Mouse (Mus musculus) cerebellum, adult 11-12 months (tissue): ENCODE data around the gene Nmur1.

Experiments used
- DNase-seq: peaks from one replicate; pipeline ENCODE4 v3.0.0; 2022

The Nmur1 gene

DNA sequence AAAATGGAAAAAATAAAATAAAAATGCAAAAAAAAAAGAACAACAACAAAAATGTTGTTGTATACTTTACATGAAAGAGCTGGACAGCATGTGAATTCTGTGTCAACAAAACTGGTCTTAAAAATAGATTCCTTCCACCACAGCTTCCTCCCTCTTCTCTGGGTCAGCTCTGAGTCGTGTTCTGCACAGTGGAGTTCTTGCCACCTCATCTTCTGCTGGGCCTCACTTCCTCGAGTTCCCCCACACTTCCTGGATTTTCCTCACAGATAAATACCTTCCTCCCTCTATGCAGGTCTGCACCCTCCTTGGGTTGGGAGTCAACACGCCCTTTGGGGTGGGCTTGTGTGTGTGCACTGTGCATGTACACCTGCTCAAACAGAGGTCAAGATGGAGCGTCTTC lies 19.7 kb downstream of the Nmur1 start:
- DNase-seq, result no peak

DNA sequence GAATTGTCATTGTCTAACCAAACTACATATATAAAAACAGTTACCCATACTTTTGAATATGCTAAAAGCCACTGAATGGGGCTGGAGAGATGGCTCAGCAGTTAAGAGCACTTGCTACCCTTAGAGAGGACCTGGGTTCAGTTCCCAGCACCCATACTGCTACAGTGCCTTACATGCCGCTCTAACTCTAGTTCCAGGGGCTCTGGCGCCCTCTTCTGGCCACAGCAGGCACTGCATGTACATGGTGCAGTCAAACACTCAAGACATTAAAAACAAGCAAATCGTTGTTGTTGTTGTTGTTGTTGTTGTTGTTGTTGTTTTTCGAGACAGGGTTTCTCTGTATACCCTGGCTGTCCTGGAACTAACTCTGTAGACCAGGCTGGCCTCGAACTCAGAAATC lies 21.2 kb downstream of the Nmur1 start:
- no peak for DNase-seq

DNA sequence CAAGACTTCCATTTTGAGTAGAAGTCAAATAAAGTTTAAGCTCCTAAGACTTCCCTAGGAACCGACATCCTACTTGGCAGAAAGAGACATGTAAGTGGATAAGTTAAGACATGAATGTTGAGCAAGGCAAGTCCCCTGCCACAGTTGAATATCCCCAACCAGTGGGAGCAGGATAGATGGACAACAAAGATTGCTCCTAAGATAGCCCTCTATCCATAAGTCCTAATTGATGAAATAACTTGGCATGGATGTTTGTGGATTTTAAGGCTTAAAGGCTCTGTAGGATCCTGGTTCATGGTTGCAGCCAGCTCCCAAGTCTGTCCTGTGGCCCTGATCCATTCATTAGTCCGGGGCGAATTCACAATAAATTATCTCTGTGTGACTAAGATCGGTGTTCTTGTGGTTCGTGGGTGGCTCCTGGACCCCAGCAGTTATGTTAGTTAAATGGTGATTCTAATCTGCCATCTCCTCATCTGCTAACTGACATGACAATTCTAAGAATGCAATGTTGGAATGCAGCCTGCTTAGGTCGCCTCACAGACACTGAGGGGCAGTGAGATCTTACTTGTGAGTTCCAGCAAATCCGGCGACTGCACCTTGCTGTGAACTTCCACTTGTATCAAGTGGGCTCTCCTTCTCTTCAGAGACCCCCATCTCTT lies 25.8 kb downstream of the Nmur1 start:
- DNase-seq, result no peak

DNA sequence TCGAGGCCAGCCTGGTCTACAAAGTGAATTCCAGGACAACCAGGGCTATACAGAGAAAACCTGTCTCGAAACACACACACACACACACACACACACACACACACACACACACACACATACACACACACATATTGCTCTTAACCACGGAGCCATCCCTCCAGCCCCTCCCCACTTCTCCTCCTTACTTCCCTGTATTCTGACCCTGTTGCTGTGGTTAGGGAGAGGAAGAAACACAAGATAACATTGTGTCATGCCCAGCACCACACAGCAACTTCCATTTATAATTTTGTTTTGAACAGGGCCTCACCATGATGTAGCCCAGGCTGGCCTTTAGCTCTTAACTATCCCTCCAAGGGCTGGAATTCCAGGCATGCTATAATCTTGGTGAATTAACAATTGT lies 26.7 kb downstream of the Nmur1 start:
- no peak for DNase-seq

DNA sequence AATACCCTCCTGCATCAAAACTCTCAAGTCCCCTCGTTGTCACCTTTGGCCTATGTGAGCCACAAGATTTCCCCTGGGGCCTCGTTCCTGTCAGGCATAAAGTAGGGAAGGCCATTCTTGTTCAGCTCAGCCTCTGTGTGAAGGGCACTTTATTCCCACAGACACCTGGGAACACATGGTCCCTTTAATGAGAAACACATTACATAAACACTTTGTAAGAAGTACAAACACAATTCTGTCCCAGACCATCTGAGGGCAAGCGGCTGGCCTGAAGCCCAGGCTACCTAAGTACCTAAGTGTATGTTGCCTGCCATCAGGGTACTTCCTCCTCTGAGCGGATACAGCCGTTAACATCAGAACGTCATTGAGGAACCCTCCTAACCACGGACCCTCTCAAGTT lies 27.8 kb downstream of the Nmur1 start:
- no peak for DNase-seq

DNA sequence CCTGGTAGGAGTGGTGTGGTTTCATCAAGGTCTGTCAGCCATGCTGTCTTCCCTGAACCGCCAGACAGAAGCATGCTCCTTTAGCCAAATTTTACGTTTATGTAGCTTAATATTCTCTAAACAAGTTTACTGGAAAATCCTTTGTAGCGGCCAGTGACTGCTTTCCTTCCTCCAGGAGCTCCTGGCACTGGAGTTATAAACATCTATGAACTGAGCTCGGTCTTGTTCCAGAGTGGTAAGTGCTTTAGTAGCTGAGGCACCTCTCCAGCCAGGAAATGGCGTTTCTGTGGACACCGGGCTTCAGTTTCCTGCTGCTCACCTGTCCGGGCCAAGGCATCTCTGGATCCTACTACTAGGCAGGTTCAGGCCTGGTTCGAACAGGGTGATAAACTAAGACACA lies 28.4 kb downstream of the Nmur1 start:
- no peak for DNase-seq

DNA sequence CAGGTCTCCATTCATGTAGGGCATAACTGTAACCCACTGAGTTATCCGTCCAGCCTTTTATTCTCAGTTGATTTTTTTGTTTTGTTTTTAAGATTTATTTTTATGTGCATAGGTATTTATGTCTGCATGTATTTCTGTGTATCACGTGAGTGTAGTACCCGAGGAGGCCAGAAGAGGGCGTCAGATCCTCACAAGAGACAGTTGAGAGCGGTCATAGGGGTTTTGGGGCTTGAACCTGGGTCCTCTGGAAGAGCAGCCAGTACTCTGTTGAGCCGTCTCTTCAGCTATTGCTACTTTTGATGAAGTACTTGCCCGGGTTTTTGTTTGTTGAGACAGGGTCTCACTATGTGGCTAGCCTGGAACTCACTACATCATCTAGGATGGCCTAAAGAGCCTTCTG lies 30.1 kb downstream of the Nmur1 start:
- DNase-seq, result no peak

DNA sequence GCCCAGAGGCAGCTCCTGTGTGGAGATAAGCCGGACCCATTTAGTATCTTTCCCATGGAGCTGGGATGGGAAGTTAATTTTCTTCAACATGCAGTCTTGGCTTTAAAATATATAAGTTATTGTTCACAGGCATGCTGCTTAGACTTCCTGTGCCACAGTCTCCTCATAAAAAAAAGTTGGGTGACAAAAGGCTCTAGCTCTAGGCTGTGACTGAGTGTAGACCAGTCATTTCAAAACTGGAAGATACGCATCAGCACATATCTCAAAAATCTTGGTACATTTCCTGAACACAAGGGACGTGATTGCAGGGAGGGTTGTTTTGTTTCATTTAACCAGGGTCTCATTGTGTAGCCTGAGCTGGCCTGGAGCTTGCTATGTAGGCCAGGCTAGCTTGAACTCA lies 31.8 kb downstream of the Nmur1 start:
- DNase-seq, result no peak

DNA sequence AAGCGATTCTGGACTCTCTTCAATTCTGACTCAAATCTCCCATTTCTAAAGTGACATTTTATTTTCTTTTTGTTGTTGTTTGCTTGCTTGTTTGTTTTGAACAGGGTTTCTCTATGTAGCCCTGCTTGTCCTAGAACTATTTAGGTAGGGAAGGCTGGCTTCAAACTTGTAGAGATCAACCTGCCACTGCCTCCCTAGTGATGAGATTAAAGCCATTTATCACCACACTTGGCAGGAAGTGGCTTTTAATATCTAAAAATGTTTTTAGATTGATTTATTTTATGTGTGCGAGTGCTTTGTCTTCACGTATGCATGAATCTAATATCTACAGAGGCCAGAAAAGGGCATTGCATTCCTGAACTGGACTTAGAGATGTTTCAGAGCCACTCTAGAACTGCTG lies 32.8 kb downstream of the Nmur1 start:
- DNase-seq, result no peak

DNA sequence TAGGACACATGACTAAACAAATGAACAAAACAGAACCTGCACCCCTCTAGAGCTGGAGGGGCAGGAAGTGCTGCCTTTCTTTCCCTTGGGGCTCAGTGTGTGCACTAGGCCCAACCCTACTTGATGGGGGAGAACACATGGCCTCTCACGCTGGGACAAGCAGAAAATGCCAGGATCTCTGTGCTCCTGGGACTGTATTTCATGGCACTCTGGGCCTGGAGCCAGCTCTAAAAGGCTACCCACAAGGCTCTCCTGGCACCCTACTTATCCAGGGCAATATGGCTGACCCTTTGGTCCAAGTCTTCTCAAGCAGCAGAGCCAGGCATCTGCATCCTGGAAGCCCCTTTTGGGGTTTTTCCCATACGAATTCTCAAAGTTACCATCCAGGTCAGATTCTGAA lies 34.6 kb downstream of the Nmur1 start:
- peak; percentile 35 for DNase-seq

DNA sequence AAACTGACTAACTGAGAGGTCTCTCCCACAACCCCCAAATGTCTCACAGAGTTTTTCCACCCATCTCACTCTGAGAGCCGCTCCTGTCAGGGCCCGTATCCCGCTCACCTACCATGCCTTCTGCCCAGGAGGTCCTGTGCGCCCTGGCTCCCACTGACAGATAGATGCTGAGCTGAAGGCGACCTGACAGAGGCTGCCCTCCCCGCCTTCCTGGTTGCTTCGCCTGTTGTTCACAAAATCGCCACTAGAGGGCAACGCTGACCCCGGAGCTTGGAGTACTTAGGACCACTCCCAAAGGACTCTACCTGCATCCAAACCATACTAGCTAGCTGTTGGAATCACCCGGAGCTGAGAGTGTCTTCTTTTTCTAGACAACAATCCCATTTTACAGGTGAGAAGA lies 36.8 kb downstream of the Nmur1 start:
- DNase-seq, result peak; percentile 43

DNA sequence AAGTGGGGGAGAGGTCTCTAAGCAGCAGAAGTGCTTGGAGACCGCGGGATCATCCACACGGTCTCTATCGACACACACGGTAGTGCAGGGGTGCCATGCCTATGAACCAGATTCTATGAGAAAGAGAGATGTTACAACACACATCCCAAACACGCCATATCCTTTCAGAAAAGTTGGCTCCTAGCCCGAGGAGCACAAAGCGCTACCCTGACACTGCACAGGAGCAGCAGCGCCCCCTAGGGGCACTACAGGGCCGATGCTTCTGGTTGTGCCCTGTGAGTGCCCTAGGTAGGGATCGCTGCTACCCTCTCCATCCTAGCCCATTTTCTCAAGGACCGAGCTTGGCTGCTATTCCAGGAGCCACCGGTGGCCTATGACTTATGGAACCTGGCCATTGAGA lies 45.0 kb downstream of the Nmur1 start:
- peak; percentile 40 for DNase-seq

DNA sequence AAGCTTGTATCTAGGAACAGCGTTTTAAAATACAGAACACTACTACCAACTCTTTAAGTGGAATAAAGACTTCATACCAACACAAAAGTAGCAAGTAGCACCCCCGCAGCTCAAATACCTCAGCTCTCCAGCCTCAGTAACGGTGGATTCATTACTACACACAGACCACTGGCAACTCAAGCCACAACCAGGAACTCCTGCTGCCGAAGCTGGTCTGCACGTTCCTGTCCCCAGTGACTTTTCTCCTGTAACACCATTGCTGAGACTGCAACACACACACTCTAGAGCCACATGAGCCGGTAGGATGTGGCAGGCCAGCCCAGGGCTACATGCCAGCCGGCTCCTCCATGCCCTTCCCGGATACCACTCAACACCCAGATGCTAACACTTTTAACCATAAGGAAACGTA lies 46.9 kb downstream of the Nmur1 start:
- DNase-seq, result no peak

DNA sequence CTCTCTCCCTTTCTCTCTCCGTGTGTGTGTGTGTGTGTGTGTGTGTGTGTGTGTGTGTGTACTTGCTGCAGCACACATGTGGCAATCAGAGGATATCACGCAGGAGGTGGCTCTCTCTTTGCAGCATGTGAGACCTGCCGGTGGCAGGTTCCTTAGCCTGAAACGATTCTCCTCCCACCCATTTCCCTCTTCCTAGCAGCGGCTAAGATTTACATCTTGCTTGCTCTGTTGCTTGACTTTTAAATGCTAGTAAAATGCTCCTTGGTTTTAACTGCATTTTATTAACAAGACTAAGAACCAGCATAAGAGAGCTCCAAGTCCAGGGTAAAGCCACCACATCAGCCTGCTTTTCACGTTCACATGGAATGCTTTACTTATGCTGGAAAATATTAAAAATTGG lies 47.4 kb downstream of the Nmur1 start:
- no peak for DNase-seq

DNA sequence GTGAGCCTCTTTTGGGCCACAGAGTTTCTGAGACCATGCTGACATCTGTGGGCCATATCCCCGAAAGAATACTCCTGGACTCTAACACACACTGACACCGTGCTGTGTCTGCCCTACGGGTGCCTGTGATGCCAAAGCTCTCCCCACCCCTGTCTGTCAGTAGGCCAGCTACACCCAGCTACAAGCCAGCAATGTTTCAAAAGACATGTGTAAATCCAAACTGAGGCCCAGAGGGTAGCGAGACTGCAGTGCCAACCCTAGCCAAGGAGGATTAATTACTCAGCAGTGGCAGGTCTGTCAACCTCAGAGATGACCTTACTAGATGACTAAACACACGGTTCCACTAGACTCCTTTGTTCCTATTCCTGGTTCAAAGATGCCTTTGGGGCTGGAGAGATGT lies 49.7 kb downstream of the Nmur1 start:
- DNase-seq, result no peak

DNA sequence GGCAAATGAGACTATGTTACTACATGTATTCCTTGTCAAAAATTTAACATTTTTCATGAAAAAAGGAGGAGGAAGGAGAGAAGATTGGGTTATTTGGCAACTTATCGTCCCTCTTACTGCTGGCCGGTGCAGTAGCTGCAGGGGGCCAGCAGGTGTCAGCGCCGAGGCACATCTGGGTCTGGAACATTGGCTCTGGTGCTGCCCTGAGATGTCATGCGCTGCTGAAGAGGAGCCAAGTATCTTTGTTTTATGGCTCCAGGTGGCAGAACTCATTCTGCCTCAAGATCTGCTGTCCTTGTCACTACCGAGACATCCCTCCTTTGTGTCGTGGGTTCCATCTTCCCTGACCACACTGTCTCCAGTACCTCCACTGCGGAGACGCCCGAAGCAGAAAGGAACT lies 54.0 kb downstream of the Nmur1 start:
- no peak for DNase-seq

DNA sequence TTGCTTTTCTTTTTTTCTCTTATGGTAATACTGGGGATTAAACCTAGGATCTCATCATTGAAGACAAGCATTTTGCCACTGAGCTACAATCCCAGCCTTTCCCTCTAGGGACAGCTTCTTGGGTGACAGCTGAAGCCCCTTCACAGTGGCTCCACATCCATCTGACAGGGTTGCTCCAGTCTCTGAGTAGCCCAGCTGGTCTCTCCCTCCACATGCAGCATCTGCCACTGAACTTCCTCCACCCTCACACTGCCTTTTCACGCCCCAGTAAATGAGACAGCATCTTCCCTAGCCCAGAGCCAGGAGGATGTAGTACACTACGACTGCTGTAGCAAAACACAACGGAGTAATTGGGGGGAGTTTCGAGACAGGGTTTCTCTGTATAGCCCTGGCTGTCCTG lies 57.9 kb downstream of the Nmur1 start:
- DNase-seq, result no peak

DNA sequence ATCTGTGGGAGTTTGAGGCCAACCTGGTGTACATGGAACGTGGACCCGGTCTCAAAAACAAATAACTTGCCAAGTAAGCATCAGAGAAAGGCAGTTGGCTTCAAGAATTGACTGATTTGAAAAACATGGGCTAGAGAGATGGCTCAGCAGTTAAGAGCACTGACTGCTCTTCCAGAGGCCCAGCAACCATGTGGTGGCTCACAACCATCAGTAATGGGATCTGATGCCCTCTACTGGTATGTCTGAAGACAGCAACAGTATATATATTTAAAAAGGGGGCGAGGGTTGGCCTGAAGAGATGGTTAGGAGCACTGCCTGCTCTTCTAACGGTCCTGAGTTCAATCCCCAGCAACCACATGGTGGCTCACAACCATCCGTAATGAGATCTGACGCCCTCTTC lies 62.4 kb downstream of the Nmur1 start:
- no peak for DNase-seq

DNA sequence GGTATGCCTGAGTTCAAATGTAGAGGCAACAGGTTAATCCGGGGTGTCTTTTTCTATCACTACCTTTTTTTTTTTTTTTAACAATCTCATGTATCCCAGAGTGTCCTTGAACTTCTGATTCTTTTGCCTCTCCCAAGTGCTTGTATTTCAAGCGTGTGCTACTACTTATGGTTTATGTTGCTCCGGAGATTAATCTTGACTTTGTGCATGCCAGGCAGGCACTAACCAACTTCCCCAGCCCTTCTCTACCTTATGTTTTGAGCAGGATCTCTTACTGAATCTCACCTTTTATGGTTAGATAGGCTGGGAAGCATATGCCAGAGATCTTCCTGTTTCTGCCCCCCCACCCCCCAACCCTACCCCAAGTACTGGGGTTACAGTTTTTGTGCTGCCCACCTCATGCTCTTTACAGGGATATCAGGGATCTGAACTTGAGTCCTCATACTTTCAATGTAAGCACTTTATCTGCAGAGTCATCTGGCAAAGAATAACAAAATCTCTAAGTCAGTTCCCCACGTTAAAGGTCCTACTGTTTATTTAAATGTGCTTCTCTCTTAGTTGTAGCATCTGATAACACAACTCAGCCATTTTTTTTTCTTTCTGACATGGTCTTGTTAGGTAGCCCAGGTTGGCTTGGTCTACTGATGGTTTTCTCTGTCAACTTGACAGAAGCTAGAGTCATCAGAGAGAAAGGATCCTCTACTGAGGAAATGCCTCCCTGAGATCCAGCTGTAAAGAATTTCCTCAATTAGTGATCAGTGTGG lies 64.0 kb downstream of the Nmur1 start:
- DNase-seq, result no peak

DNA sequence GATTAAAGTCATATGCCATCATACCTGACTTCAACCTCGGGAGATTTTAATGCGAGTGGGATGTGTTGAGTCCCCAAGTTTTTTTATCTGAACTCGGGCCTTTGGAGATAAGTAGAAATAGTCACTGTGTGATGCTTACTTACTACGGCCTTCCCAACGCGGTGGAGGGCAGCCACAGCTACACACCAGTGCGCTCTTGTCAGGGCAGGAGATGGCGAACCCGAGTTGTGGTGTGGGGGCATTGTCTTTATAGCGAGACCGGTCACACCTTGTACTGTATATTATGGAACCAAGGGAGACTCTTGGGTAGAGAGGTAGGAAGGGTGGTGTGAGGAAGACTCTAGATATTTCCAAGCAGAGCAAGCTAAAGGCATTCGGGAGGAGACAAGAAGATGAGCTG lies 65.6 kb downstream of the Nmur1 start:
- peak; percentile 22 for DNase-seq

DNA sequence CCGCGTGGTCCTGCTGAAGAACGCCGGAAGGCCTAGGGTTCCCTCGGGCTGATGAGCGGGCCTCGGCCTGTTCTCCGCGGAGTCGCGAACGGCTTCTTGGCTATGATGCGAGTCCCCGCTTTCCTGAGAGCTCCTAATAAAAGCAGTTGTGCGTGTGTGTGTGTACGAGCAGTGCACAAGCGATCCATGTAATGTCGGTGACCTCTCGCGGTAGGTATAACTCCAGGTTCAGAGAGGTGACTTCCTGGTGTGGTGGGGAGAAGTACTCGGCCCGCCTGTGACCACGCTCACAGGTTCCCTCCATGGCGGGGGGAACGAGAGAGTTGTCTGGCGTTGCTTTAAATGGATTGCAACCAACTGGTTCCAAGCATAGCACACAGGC lies 66.2 kb downstream of the Nmur1 start:
- no peak for DNase-seq

DNA sequence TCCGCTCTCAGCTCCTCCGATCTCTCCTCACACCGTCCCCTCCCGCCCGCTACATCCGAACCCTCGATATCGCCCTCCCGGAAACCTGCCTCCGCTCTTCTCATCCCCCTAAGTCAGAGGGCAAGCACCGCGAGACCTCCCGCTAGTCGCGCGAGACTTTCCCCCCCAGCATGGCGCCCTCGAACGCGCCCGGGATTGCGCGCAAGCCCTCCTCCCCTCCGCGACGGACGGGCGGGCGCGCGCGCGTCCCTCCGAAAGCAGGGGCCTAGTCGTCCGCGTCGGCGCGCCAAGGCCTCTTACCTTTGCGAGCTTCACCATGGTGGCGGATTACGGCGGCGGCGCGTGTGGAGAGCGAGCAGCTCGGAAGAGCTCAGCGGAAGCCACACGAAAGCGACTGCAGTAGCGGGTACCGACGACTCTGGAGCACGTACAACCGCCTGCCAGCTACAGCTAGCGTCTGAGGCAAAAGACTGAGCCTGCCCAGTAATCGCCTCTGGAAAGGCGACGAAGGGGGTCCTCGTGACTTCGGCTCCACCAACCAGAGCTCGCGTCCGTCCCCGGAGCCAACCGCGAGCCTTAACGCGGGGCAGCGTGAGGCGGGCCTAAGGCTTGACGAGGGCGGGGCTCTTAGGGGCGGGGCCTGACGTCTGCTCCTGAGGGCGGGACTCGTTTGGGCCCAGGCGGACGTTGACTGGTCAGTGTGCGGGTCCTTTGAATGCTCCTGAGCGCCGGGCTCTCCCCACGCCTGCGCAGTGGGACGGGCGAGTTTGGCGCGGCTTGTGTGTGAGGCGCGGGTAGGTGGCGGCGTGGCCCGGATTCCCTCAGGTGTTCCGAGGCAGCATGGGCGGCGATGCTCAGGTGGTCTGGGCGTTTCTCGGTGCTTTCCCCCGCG lies 66.9 kb downstream of the Nmur1 start, which contains the start of gene Ncl:
Gene Ncl, minus strand, starts transcription at position 495 of the 892 bp plus-strand sequence.
- peak; percentile 99 for DNase-seq

DNA sequence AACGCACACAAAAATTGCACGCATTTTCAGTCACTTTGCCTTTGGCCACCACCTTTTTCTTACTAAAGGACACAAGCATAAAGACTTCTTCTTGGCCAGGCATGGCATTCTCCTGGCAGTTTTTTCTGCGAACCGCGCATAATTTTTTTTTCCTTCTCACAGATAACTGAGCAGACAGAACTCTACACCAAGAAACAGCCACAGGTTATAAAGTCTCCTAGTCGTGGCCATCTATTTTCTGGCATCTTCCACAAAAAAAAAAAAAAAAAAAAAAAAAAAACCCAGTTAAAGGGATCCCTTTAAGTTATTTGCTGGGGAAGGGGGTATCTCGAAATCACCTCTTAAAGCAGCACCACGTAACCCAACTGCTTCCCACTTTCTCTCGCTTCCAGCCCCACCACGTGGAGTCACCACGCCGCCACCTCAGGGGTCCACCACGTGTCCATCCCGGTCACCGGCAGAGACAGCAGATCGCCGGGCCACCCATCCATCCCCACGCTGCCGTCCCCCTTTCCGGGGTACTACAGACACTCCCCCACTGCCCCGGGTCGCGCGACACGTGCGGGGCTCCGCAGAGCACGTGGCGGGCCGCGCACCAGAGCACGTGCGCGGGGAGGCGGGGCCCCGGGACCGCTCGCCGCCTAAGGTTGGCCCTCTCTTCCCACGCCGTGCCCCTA lies 67.7 kb downstream of the Nmur1 start:
- DNase-seq, result peak; percentile 38
